Mouse (Mus musculus) MEL (cell line): ENCODE results near the gene Gpr146. TPM values are rescaled to one million over a fixed set of nuclear protein-coding genes. Genes with fewer than 3 reads are reported as not detected.

Experiments used
- DNase-seq: peaks from one replicate; pipeline ENCODE4 v3.0.0; 2011; ENCODE audit warnings: low read depth, low spot score
- H3K27ac ChIP-seq: 2 replicates; pipeline ENCODE4 v1.5.1; 2012; ENCODE audit warnings: low read depth, mild to moderate bottlenecking, control low read depth, low read length, moderate library complexity; ENCODE audit not compliant: control insufficient read depth
- H3K27me3 ChIP-seq, 2 experiments: fragments of 150-350 bp in 1 of 2; sonication (generic) in 1 of 2; 2 replicates each; pipeline ENCODE4 v1.6.1; 2012; ENCODE audit warnings: low read length in 2 of 2, mild to moderate bottlenecking in 2 of 2, improper control_type of control experiment in 1 of 2, moderate library complexity in 1 of 2; ENCODE audit not compliant: insufficient read depth in 2 of 2, control insufficient read depth in 1 of 2
- H3K36me3 ChIP-seq, 2 experiments: 2 replicates each; pipeline ENCODE4 v1.6.1; 2012 to 2014; ENCODE audit warnings: low read length in 2 of 2, improper control_type of control experiment in 1 of 2, inconsistent platforms in 1 of 2, mild to moderate bottlenecking in 1 of 2; ENCODE audit not compliant: insufficient read depth in 2 of 2, control insufficient read depth in 1 of 2
- H3K4me1 ChIP-seq, 2 experiments: fragments of 150-350 bp in 1 of 2; sonication (generic) in 1 of 2; 2 replicates each; pipeline ENCODE4 v1.6.1; 2012; ENCODE audit warnings: low read length in 2 of 2, improper control_type of control experiment in 1 of 2, mild to moderate bottlenecking in 1 of 2; ENCODE audit not compliant: insufficient read depth in 2 of 2, control insufficient read depth in 1 of 2
- H3K4me3 ChIP-seq, 2 experiments: fragments of 150-350 bp in 1 of 2; sonication (generic) in 1 of 2; 2 replicates each; pipeline ENCODE4 v1.5.1; 2012; ENCODE audit warnings: low read depth in 2 of 2, low read length in 2 of 2, mild to moderate bottlenecking in 2 of 2, moderate library complexity in 2 of 2, control low read depth in 1 of 2, improper control_type of control experiment in 1 of 2; ENCODE audit not compliant: control insufficient read depth in 1 of 2, insufficient read depth in 1 of 2
- H3K79me2 ChIP-seq: 2 replicates; pipeline ENCODE4 v1.6.1; 2012; ENCODE audit warnings: mild to moderate bottlenecking, low read length, moderate library complexity; ENCODE audit not compliant: control insufficient read depth, poor library complexity, insufficient read depth
- H3K9ac ChIP-seq: 2 replicates; pipeline ENCODE4 v1.6.1; 2012; ENCODE audit warnings: low read depth, mild to moderate bottlenecking, control low read depth, low read length, moderate library complexity; ENCODE audit not compliant: control insufficient read depth, poor library complexity, severe bottlenecking
- H3K9me3 ChIP-seq: fragments of 150-350 bp; sonication (generic); replicated peaks from 2 replicates; pipeline ENCODE4 v1.6.1; 2012; ENCODE audit warnings: mild to moderate bottlenecking, low read length, improper control_type of control experiment, moderate library complexity; ENCODE audit not compliant: insufficient read depth
- BHLHE40 ChIP-seq: IDR thresholded peaks from 2 replicates; pipeline ENCODE4 v1.6.1; 2012; ENCODE audit warnings: low read depth, mild to moderate bottlenecking, inconsistent platforms, low read length, improper control_type of control experiment, borderline replicate concordance
- CHD1 ChIP-seq: IDR thresholded peaks from 2 replicates; pipeline ENCODE4 v1.6.1; 2012; ENCODE audit warnings: low read depth, mild to moderate bottlenecking, inconsistent platforms, low read length, improper control_type of control experiment
- CHD2 ChIP-seq: IDR thresholded peaks from 2 replicates; pipeline ENCODE4 v1.6.1; 2011; ENCODE audit warnings: low read length, improper control_type of control experiment
- EP300 ChIP-seq, 2 experiments: IDR thresholded peaks; 2 replicates each; pipeline ENCODE4 v1.6.1; 2011; ENCODE audit warnings: improper control_type of control experiment in 2 of 2, low read length in 2 of 2, low read depth in 1 of 2, mild to moderate bottlenecking in 1 of 2
- ETS1 ChIP-seq: IDR thresholded peaks from 2 replicates; pipeline ENCODE4 v1.6.1; 2012; ENCODE audit warnings: low read depth, mild to moderate bottlenecking, inconsistent platforms, low read length, improper control_type of control experiment, moderate library complexity
- GABPA ChIP-seq: IDR thresholded peaks from 2 replicates; pipeline ENCODE4 v1.6.1; 2012; ENCODE audit warnings: low read depth, mild to moderate bottlenecking, inconsistent platforms, low read length, improper control_type of control experiment, moderate library complexity
- GATA1 ChIP-seq: IDR thresholded peaks from 2 replicates; pipeline ENCODE4 v1.6.1; 2011; ENCODE audit warnings: low read depth, low read length, improper control_type of control experiment
- HCFC1 ChIP-seq: IDR thresholded peaks from 2 replicates; pipeline ENCODE4 v1.6.1; 2012; ENCODE audit warnings: low read depth, mild to moderate bottlenecking, inconsistent platforms, low read length, improper control_type of control experiment, moderate library complexity
- MAFK ChIP-seq: IDR thresholded peaks from 2 replicates; pipeline ENCODE4 v1.6.1; 2011; ENCODE audit warnings: low read depth, mild to moderate bottlenecking, low read length, improper control_type of control experiment, borderline replicate concordance
- MAX ChIP-seq: IDR thresholded peaks from 2 replicates; pipeline ENCODE4 v1.6.1; 2011; ENCODE audit warnings: low read length, improper control_type of control experiment
- MAZ ChIP-seq: IDR thresholded peaks from 2 replicates; pipeline ENCODE4 v1.6.1; 2012; ENCODE audit warnings: low read depth, mild to moderate bottlenecking, inconsistent platforms, low read length, improper control_type of control experiment
- MEF2A ChIP-seq: IDR thresholded peaks from 2 replicates; pipeline ENCODE4 v1.6.1; 2014; ENCODE audit warnings: low read depth, mild to moderate bottlenecking, inconsistent platforms, low read length, improper control_type of control experiment; ENCODE audit not compliant: poor library complexity, insufficient replicate concordance, severe bottlenecking; ENCODE audit errors: extremely low read depth
- MXI1 ChIP-seq: IDR thresholded peaks from 2 replicates; pipeline ENCODE4 v1.6.1; 2011; ENCODE audit warnings: mild to moderate bottlenecking, low read depth, low read length, improper control_type of control experiment
- MYC ChIP-seq: IDR thresholded peaks from 2 replicates; pipeline ENCODE4 v1.6.1; 2011; ENCODE audit warnings: low read depth, mild to moderate bottlenecking, low read length, improper control_type of control experiment, moderate library complexity
- NELFE ChIP-seq: IDR thresholded peaks from 2 replicates; pipeline ENCODE4 v1.6.1; 2011; ENCODE audit warnings: low read depth, low read length, improper control_type of control experiment
- SIN3A ChIP-seq: IDR thresholded peaks from 2 replicates; pipeline ENCODE4 v1.6.1; 2012; ENCODE audit warnings: low read length, improper control_type of control experiment, inconsistent platforms
- SMC3 ChIP-seq: IDR thresholded peaks from 2 replicates; pipeline ENCODE4 v1.6.1; 2011; ENCODE audit warnings: low read depth, low read length, improper control_type of control experiment
- TAL1 ChIP-seq: IDR thresholded peaks from 2 replicates; pipeline ENCODE4 v1.6.1; 2012; ENCODE audit warnings: mild to moderate bottlenecking, inconsistent platforms, low read length, moderate library complexity, mixed read lengths
- TBP ChIP-seq: IDR thresholded peaks from 2 replicates; pipeline ENCODE4 v1.8.0; 2011; ENCODE audit warnings: low read depth, low read length, improper control_type of control experiment
- TCF12 ChIP-seq: IDR thresholded peaks from 2 replicates; pipeline ENCODE4 v1.6.1; 2014; ENCODE audit warnings: low read depth, mild to moderate bottlenecking, inconsistent platforms, low read length, improper control_type of control experiment, moderate library complexity
- USF1 ChIP-seq: IDR thresholded peaks from 2 replicates; pipeline ENCODE4 v1.6.1; 2014; ENCODE audit warnings: low read depth, mild to moderate bottlenecking, inconsistent platforms, low read length, improper control_type of control experiment, moderate library complexity
- ZKSCAN1 ChIP-seq: IDR thresholded peaks from 2 replicates; pipeline ENCODE4 v1.6.1; 2012; ENCODE audit warnings: low read depth, mild to moderate bottlenecking, inconsistent platforms, low read length, improper control_type of control experiment, moderate library complexity
- ZNF384 ChIP-seq: IDR thresholded peaks from 2 replicates; pipeline ENCODE4 v1.6.1; 2012; ENCODE audit warnings: low read depth, mild to moderate bottlenecking, inconsistent platforms, low read length, improper control_type of control experiment
- polyA plus RNA-seq, 2 experiments: library from polyadenylated mRNA; stranded (reverse) in 1 of 2; unstranded in 1 of 2; fragments of >175 nt in 1 of 2; fragments of >200 nt in 1 of 2; gene quantifications; 2 replicates each; pipeline versions ENCODE4 v1.2.1 to v1.2.4; 2012; ENCODE audit warnings: low replicate concordance in 2 of 2, low read depth in 1 of 2; ENCODE audit not compliant: insufficient read length in 2 of 2, insufficient read depth in 1 of 2, missing spikeins in 1 of 2
- total RNA-seq: library from RNA; depleted of rRNA; stranded (reverse); fragments of 300-350 nt; gene quantifications from 2 replicates; pipeline ENCODE4 v1.2.3, GENCODE M21; 2012

Gene Gpr146
- total and polyA plus RNA-seq, 3 experiments = 0.92 to 4.5 TPM; not detected in 1

DNA sequence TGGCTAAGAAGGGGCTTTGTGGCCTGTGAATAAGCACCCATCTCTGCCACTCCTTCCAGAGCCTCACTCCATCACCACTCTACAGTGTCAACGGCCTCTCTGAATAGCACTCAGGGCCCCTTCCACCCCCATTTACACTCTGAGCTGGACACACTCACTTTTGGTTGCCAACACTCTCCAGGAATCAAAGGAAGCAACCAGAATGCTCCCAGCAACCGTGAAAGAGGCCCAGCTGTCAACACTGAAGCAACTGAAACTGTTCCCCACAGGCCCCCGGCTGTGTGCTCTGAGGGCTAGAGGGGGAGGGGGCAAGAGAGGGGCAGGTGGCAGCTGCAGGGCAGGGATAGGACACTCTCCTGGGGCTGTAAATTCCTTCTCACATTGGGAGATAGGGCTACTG, 41.1 kb downstream of the Gpr146 start:
- Histone ChIP-seq H3K79me2 (no peaks in the 10 kb centered on the region), H3K4me3 (no peak overlapping the region), H3K9me3 (no peaks in the 10 kb centered on the region)
- TF ChIP-seq EP300 (IDR thresholded peaks at IDR 0.05; ENCODE audit: low read depth in 1 of 2, low read length in 2 of 2) (no peak), MYC (no peak), MAX (no peak), MXI1 (no peak), SIN3A (no peak), NELFE (no peak), BHLHE40 (no peak), ZKSCAN1 (no peak), MAFK (no peak), SMC3 (no peak), GABPA (no peak), ZNF384 (no peak), CHD1 (no peak)
- TF ChIP-seq, all 39 proteins: peak for 0
- no peak for DNase-seq
- Histone ChIP-seq H3K36me3 (no peaks in the 10 kb centered on the region), H3K4me1 (no peaks in the 10 kb centered on the region), H3K27ac (no peak overlapping the region), H3K9ac (no peak overlapping the region), H3K27me3 (no peaks in the 10 kb centered on the region)

DNA sequence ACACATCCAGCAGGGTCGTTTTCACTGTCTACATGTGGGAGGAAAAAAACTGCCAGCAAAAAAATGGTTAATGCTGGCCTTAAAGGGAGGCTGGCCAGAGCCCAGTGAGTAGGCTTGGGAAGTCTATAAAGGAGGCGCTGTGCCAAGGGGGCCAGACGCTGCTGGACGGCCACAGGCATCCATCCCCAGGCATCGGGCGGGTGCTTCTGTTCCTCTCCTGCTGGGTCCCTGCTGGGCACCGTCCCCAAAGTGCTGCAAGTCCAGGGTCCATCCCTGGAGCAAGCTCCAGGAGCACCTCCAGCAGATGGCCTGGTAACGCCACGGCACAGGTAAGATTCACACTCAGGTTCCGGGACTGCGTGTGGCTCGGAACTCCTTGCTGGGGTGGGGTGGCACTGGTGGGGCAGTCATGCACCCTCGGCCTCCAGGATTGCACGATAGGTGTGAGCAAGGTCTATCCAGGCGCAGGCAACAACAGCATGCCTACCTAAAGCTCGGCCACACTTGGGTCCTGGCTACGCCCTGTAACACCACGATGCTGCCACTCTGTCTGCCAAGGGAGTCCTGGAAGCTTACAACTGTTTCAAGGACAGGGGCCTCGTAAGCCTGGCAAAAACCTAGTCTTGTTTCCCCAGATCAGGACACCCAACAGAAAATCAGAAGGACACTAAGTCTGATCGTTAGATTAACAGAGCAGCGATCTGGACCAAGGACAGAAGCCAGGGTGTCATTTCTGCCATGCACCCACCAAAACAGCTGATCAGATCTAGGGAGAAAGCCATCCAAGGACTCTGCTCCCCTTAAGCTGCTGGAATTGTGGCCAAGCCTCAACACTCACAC, 45.7 kb downstream of the Gpr146 start, which contains the start of gene Gper1:
TSS of gene Gper1 (plus strand) at position 126 of the 840 bp plus-strand sequence.
- Histone ChIP-seq H3K9ac (no peak within 1 kb of the TSS), H3K27ac (no peak within 1 kb of the TSS), H3K9me3 (no peaks in the 10 kb centered on the region), H3K4me3 (no peak within 1 kb of the TSS), H3K27me3 (no peaks in the 10 kb centered on the region), H3K4me1 (no peaks in the 10 kb centered on the region), H3K79me2 (no peaks in the 10 kb centered on the region), H3K36me3 (no peaks in the 10 kb centered on the region)
- DNase-seq = no peak
- TF ChIP-seq ETS1 (no peak), ZNF384 (no peak), MAZ (no peak), GATA1 (no peak), CHD2 (no peak), TBP (no peak), CHD1 (no peak), MAX (no peak), HCFC1 (no peak), TAL1 (no peak), TCF12 (no peak), USF1 (no peak), MEF2A (no peak), MYC (no peak)
